Mouse (Mus musculus) granulocyte monocyte progenitor cell, adult 5-6 weeks (primary cell): ENCODE data around the gene Ulk4. TPM values are rescaled to one million over a fixed set of nuclear protein-coding genes. Genes with fewer than 3 reads are reported as not detected.

Experiments
- ATAC-seq: replicated peaks from 2 replicates; pipeline ENCODE4 v1.8.0; 2016; ENCODE audit warnings: mild to moderate bottlenecking, moderate TSS enrichment, inconsistent platforms; ENCODE audit not compliant: poor library complexity, severe bottlenecking
- total RNA-seq, 2 experiments: library from RNA; stranded (forward) in 1 of 2; stranded (reverse) in 1 of 2; fragments of 200-712, 200-1000 nt in 1 of 2; fragments of >200 nt in 1 of 2; fragmentation: Nextera tagmentation in 1 of 2; gene quantifications; 2 replicates each; pipeline ENCODE4 v1.2.3; 2014 to 2017

Ulk4 gene
- total RNA-seq, 2 experiments from 2014 or later = 2.6 TPM; not detected in 1

GRCm38 (mm10) chr9:120961969-120962700 lies 314.9 kb downstream of the Ulk4 start:
- peak; percentile 55 for ATAC-seq

GRCm38 (mm10) chr9:120961466-120961865 lies 315.5 kb downstream of the Ulk4 start:
- no peak for ATAC-seq

- no peak for ATAC-seq
These were observed 316.4 kb downstream of the Ulk4 start for GRCm38 (mm10) chr9:120960611-120961010.

GRCm38 (mm10) chr9:120959225-120959624 lies 317.8 kb downstream of the Ulk4 start:
- no peak for ATAC-seq

GRCm38 (mm10) chr9:120958560-120958959 lies 318.4 kb downstream of the Ulk4 start:
- ATAC-seq = no peak

- ATAC-seq = no peak
These were observed 318.9 kb downstream of the Ulk4 start for GRCm38 (mm10) chr9:120958051-120958450.

- ATAC-seq = no peak
These were observed 325.1 kb downstream of the Ulk4 start for GRCm38 (mm10) chr9:120951947-120952346.

- ATAC-seq = no peak
These were observed 326.2 kb downstream of the Ulk4 start for GRCm38 (mm10) chr9:120950761-120951160.

- no peak for ATAC-seq
These were observed 328.2 kb downstream of the Ulk4 start for GRCm38 (mm10) chr9:120948832-120949231.

GRCm38 (mm10) chr9:120946131-120946530 lies 330.9 kb downstream of the Ulk4 start:
- ATAC-seq = no peak

GRCm38 (mm10) chr9:120944211-120944610 lies 332.8 kb downstream of the Ulk4 start:
- 0 out of 2 replicates have a peak, but pooled peaks have one; percentile 28 for ATAC-seq

- no peak for ATAC-seq
These were observed 333.2 kb downstream of the Ulk4 start for GRCm38 (mm10) chr9:120943757-120944156.

GRCm38 (mm10) chr9:120940858-120941257 lies 336.1 kb downstream of the Ulk4 start:
- ATAC-seq = no peak

- peak; percentile 28 for ATAC-seq
These were observed 340.6 kb downstream of the Ulk4 start for GRCm38 (mm10) chr9:120936351-120936750.

- no peak for ATAC-seq
These were observed 341.4 kb downstream of the Ulk4 start for GRCm38 (mm10) chr9:120935634-120935922.

GRCm38 (mm10) chr9:120934821-120935633 lies 342.0 kb downstream of the Ulk4 start:
- peak; percentile 1; the same call in 1 of the 2 replicates for ATAC-seq

GRCm38 (mm10) chr9:120933886-120934758 lies 342.9 kb downstream of the Ulk4 start:
- ATAC-seq = no peak; the same call in 1 of the 2 replicates

GRCm38 (mm10) chr9:120933587-120933885 lies 343.5 kb downstream of the Ulk4 start:
- ATAC-seq = peak; percentile 17; the same call in 1 of the 2 replicates

- peak; percentile 81 for ATAC-seq
These were observed 344.0 kb downstream of the Ulk4 start for GRCm38 (mm10) chr9:120932797-120933586.

- no peak for ATAC-seq
These were observed 344.6 kb downstream of the Ulk4 start for GRCm38 (mm10) chr9:120932371-120932770.
